Mouse (Mus musculus) adrenal gland, adult 8-10 months (tissue): ENCODE results near the gene Supt3. TPM values are rescaled to one million over a fixed set of nuclear protein-coding genes. Genes with fewer than 3 reads are reported as not detected.

ENCODE experiments used
- DNase-seq: peaks from one replicate; pipeline ENCODE4 v3.0.0; 2022
- total RNA-seq, 4 experiments: library from RNA; stranded (reverse); gene quantifications; 2 replicates each; pipeline ENCODE4 v1.2.4; 2022

Supt3 gene
- 10 to 100 TPM; 20.1 to 39.1 (median 31.3) TPM for total RNA-seq

DNA sequence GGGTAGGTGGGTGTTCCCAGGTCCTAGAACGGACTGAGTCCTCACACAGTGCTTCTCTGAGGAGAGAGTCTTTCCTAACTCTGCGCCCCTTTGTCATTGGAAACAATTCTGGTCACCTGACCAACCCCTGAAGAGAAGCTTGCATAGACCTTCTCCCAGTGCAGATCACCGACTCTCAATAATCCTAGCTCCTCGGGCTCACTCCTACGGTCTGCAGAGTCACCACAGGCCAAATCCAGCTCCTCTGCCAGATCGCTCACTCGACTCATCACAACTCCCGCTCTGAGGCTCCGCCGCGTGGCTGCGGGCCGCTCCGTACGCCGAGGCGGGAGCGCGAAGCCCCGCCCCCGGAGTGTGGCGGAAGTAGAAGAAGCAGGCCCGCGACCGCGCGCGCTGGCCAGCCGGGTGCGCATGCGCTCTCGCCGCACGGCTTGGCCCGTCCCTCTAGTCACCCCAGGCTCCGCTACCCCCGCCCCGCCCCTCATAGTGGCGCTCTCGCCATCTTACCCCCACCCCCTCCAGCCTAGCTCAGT lies at the start of gene Supt3:
TSS of gene Supt3 (plus strand) at position 415 of the 533 bp plus-strand sequence.
- peak; percentile 92 for DNase-seq

DNA sequence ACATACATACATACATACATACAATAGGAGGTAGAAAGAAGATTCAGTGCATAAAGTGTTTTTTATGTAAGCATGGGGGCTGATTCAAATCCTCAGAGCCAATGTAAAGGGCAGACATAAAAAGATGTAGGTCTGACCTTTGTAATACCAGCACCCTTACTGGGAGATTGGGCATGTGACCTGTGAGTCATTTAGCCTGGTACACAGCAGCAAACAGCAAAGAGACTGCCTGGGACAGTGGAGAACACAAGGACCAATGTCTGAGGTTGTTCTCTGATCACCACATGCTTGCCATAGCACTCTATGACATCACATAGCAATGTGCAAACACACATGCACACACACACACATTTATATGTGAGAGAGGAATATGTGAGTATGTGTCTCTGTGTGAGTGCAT lies 49.3 kb upstream of the Supt3 start:
- no peak for DNase-seq

DNA sequence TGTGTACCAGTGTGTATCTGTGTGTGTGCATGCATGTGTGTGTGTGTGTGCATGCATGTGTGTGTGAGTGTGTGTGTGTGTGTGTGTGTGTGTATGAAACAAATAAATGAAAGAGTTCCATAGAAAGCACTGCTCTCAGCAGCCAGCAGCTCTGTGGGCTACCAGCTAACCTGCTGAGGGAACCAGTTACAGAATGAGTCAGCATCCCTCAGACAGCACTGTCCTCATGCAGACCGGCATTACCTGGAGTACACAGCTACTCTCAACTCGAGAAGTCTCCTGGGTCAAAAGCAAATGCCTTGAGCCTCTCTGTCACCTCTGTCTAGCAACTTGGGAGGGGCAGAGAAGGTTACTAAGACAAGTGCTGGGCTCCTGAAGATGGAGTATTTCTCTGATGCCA lies 48.5 kb upstream of the Supt3 start:
- no peak for DNase-seq

DNA sequence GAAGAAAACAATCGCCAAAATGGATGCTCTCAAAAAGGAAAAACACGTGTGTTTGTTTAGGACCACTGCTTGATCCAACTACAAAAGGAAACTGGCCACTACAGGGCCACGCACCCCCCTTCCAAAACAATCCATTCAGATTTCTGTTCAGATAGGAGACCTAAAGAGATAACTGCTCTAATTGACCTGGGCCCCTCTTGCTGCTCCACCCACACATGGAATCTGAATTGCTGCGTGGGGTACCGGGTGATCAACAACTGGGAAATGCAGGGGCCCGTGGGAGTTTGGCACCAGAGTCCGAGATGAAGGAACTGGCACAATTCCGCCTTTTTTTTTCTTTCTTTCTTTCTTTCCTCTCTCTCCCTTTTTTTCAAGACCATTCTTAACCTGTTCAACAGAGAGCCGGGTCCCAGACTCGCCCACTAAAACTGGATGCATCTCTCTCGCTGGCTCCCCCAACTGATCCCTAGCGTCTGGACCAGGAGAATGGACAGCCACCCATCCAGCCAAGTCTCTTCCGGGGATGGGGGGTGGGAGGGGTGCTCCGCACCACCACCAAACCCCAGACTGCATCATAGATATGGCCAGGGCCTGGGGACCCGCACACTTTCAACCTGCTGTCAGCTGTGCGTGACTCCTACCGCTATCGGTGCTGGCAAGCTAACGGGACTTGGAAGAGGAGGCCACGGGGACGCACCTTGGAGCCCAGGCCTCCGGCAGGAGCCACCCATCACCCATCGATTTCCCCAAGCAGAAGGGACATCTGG lies 43.2 kb upstream of the Supt3 start:
- no peak for DNase-seq

DNA sequence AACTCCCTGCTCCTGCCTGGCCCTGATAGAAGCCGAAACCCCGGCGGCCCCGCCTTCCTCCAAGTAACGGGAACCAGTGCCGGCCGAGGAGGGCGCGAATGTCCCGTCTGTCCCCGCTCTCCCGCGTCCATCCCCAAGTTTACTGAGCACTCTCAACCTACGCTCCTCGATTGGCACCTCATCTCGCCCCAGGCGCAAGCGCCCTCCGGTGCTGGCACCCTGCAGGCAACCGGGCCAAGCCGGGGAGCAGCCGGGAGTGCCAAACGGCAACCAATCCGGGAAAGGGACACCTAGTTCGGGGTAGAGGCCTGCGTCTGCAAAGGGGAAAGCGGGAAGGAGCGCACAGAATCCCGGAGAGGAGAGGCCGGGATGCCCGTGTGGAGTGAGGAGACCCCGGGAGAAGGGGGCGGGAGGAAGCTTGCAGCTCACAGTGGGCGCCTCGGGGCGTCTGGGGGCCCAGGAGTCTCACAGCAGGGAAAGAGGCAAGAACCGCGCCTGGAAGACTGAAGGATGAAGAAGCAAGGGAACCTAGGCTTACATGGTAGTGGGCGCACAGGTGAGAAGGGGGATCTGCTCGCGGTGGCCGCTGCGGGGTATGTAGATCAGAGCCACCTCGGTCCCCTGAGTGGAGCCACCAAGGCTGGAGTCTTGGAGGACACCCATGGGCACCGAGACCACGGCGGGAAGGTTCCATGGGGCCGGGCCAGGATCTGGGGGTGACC lies 42.3 kb upstream of the Supt3 start:
- peak; percentile 20 for DNase-seq

DNA sequence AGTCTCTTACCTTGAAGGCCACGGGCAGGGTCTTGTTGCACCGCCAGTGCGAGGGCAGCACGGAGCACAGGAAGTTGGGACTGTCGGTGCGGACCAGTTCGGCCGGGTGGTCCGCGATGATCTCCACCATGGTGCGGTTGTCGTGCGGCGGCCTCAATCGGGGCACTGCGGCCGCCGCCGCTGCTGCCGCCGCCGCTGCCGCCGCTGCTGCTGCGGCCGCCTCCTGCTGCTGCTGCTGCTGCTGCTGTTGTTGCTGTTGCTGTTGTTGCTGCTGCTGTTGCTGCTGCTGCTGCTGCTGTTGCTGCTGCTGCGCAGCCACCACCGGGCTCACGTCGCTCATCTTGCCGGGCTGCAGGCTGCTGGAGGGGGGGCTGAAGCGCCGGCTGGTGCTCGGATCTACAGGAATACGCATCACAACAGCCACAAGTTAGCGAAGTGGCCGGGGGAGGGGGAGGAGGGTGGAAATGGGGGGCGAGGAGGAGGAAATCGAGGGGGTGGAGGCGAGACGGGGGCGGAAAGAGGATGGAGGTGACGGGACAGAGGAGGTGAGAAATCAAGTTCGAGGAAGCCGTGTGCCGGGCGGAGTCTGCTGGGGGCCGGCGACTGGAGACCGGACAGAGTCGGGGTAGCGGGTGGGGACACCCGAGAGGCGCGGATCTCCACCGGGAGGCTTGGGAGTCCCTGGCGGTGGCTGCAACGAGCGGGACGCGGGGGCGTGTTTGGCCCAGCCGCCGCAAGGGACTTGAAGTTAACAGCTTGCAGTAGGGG lies 41.5 kb upstream of the Supt3 start:
- peak; percentile 28 for DNase-seq

DNA sequence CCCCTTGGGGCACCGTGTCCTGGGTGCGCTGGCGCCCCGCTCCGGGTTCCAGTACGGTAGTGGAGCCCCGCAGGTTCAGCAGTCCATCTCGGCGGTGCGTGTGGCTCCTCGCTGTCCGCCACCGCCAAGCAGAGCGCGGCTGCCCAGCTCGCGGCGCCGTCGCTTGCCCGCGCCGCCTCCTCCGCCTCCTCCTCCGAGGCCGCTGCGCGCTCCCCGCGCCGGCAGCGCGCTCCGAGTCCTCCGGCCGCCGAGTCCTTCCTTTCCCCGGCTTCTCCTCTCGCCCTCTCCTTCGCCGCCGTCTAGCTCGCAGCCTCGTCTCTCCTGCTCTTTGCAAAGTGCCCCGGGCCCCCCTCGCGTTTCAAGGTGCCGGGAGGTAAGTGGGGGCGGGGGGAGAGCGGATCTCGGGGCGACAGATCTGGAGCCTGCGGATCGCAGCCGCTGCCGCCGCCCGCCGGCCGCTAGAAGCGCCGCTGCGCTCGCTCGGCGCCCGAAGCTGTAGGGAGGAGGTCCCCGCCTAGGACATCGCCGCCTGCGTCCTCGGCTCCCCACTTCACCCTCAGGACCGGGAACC lies 40.9 kb upstream of the Supt3 start:
- DNase-seq = peak; percentile 43

DNA sequence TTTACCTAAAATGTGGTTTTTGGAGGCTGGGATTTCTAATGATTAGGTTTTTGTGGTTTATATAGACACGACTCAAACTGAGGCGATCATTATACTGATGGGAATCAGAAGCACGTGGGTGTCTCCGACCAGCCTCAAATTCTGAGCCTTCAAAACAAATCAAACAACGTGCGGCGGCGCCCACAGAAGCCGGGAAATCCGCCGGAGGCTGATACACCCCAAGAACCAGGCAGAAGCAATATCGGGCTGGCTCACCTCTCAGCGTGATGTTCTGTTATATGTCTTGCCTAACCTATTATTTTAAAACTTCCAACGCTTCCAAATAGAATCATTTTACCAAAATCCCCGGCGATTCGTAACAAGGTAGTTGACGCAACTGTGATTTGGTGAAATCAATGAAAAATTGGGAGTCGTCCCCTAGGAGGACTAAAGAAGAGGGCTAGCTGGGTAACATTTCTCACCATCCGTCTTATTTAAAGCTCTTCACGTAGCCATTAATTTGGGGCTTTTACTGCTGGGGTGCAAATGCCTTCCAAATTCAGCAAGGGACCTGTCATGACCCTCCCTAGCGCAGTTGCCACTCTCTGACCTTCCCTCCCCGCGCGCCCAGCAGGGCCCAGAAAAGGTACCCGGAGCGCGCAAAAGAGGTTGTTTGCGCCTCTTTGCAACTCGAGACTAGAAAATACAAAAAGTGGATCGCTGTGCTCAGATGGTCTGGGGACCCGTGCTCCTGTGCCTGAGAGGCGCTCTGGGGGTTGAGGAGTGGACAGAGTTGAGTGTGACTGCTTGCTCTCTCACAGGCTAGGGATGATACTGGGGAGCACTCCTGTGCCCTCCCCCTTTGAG lies 39.5 kb upstream of the Supt3 start:
- DNase-seq = no peak

DNA sequence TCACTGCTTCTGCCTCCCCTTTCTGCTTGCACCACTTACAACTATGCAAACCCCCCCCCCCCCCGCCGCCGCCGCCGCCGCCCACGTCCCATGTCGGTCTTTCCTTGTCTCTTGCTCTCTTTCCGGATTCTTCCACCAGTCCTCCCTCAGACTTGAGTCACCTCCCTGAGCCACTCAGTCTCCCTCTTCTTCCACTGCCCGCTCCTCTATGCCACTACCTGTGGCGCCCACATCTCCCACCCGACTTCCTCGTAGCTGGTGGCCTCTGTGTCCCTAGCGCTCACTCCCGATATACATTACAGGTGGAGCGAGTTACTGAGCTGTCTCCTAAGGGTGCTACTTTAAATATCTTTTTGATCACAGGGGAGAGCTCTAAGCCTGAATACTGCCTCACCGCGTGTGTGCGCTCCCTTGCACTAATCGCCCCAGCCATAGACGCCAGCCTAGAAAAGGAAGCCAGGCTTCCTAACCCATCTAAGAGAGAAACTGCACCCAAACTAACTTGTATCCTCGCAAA lies 38.8 kb upstream of the Supt3 start:
- DNase-seq = no peak

DNA sequence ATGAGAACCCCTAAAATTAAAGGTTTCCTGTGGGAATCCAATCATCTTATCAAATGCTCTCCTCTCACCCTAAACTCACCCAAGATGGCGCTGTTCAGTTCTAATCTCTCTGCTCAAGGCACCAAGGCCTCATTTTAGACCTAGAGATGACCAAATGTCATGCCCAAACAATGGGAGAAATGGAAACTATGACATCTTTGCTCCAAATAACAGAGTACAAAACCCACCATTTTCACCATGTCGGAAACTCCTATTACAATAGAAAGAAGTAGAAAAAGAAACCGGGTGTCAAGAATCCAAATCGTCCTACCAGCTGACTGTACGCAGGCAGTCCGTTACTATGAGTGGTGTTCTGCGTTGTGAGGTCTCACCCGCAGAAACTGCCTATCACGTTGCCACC lies 34.7 kb upstream of the Supt3 start:
- DNase-seq = no peak

DNA sequence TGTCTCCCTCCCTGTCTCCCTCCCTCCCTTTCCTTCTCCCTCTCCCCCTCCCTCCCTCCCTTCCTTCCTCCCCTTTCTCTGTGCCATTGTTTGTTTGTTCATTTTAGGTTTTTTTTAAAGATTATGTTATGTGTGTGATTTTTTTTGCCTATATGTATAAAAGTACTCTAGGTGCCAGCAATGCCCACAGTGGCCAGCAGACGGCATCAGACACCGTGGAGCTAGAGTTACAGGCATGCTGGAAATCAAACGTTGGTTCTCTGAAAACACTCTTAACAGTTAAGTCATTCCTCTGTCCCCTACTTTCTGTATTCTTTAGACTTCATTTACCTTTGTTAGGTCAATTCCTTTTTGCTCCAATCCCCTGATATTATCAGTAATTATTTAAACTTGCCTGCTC lies 33.2 kb upstream of the Supt3 start:
- DNase-seq = no peak

DNA sequence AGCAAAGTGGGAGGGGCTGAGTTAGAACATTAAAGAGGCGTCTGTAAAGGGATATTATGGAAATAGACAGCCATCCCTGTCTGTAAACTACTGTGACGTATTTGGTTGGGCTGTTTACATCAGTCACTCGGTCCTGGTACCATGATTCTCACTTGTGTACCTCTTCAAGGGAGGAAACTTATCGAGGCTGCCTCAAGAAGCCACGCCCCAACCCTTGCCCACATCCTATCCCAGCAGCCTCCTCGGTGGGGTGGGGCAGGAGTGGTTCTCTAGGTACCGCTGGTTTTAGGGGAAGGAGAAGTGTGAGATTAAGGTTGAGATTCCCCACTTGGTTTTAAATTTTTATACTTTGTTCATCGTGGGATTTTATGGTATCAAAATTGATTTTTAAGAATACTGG lies 31.6 kb upstream of the Supt3 start:
- DNase-seq = no peak

DNA sequence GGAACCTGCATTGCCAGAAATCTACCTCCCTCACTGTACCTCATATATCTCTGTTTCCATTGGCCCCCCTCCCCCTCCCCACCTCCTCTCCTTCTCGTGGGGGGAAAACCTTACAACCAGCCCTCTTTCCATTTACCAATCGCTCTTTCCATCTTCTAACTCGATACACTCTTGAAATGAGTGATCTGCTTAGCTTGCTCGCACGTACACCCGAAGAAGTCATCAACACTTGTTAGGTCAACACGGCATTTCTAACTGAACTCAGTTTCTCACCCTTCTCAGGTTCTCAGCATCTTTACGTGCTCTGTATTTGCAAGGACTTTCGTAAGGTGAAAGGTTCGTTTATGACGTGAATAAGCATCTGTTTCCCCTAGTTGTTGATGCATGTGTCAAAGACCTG lies 10.6 kb upstream of the Supt3 start:
- no peak for DNase-seq

DNA sequence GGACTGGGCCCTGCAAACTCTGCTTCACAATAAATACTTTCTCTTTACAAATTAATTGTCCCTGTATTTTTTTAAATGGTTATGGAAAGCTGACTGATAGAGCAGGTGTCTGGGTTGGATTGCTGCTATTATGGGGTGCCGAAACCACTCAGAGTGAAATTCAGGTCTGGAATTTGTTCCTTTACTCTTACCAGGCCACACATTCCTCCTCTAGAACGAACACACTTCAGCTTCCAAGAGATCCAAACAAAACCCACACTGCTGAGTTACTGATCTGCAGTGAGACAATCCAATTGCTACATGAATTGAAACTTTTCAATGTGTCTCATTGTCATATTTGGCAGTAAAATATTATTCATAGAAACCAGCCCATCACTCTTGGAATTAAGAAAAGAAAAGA lies 10.0 kb upstream of the Supt3 start:
- no peak for DNase-seq

DNA sequence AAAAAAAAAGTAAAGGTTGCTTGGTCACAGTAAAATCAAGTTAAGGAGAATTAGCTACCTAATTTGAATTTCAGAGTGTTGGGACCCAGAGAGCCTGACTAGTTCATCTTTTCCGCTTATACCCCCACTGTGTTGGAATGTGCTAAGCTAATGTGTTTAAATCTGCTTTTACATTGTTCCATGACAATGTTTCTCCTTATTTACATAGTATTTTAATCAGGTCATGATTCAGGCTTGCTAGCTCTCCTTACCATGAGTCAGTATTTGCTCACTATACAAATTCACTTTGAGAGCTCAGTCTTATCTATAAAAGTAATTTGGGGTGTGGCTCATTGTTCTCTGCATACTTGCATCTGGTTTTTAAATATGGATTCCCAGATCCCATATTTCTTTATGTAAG lies 9.6 kb upstream of the Supt3 start:
- no peak for DNase-seq

DNA sequence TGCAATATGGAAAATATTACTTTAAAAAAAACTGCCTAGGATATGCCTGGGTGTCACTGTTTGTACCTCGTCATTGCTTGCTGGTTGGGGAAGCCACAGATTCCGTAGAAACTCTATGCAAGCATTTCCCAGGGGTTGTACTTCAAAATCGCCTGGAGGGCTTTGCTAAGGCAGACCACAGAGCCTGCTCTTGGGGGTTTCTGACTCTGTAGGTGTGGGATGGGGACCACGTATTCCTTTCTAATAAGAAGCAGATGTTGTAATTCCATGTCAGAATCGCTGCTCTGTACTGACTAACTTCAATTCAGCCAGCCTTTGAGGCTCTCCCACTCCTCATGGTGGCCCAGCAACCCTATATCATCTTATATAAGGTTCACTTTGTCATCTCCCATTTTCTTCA lies 8.4 kb upstream of the Supt3 start:
- no peak for DNase-seq

DNA sequence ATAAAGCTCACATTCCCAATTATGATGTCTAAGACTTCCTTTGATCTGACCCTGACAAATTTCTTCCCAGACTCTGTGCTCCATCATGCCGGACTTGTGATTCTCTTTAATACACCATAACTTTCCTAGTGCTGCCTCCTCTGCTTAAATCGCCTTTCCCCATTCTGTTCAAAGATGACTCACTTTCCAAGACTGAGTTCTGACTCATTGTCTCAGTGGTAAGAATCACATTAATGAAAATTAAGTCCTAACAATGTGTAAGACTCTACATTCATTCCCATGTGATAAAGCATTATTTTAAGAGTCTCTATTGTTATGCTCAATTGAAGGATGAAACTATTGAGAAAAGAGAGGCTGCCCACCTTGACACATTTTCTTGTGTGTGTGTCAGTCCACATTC lies 6.1 kb upstream of the Supt3 start:
- DNase-seq = no peak

DNA sequence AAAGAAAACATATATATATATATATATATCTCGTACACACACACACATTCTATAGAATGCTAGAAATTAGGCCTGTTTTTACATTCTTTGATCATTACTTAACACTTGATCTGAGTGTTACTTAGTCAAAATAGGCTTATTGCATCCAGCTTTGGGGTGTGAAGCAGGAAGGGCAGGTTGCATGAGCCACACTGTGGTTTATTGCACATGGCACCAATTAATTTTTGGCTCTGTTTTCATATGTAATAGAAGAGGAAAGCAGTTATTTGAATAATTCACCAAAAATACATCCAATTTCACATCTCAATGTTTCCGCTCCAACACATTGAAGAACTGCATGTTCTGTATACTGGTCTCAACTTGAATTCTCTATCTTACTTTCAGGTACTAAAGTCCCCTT lies 4.4 kb upstream of the Supt3 start:
- DNase-seq = no peak

DNA sequence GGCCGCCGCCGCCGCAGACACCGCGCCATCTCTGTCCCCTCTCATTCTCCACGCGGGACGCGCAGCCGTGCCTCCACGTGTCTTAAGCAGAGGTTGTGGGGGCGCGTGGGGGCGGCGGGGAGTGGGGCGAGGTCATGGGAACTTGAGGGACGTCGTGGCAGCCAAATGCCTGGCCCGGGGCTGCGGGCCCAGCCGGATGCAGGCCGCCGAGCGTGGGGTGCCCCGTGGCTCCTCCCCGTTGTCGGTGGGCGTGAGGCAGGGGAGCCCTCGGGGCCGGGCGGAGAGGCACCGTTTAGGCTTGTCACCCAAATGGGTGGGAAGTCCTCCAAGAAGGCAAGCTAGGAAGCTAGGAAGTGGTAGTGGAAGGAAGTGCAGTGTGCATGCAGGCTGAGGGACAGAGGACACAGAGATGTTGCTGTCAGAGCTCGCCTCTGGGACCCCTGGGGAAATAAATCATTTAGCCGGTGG lies 419 bp downstream of the Supt3 start:
- DNase-seq = no peak

DNA sequence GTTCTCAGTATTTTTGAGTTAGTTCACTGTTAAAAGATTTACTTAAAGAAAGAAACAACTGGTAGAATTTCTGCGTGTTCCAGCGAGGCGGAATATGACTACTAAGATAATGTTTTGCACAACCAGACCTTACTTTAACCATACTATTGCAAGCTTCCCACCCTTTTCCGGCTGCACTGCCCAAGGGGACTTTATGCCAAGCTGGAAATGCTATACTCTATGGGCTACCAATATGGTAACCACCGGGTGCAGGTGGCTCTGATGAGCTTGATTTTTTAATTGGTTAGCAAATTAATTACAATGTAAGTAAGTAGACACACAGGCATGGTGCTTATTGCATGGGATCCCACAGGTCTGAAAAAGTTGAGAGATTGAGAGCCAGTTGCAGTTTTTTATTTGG lies 1.2 kb downstream of the Supt3 start:
- DNase-seq = no peak

DNA sequence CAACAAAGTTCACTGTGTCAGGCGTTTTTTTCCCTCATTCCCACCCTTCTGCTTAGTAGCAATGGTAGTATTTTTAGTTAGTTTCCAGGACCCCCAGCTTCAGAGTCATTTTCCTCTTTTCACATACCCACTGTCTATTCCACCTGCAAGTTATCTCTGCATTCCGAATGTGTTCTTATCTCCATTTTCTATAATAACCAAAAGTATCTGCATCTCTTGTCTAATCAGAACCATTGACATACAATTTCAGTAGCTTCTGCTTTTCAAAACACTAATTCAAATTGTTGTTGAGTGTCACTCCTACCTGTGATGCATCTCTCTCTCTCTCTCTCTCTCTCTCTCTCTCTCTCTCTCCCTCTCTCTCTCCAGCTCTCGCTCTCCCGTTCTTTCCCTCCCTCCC lies 3.4 kb downstream of the Supt3 start:
- no peak for DNase-seq

DNA sequence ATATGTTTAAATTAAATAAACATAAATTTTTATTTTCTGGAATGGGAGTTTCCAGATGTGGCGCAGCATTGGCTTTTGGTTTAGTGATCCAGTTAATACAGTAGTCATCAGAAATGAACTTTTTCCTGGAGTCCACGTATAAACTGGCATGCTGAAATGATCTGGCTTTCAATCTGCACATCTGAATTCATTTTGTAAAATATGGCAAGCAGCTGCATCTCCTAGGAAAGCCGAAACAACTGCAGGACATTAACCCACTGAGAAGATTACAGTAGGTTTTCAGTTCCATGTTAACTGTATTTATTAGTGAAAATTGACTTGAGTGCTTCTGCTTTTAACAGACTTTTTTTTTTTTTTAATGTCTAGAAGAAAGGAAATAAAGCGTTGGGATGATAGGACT lies 5.4 kb downstream of the Supt3 start:
- no peak for DNase-seq
